Mouse (Mus musculus) induced T-regulatory cell, adult 2 months (primary cell): ENCODE data around the gene Pcif1.
"Not testable (repeated sequence)": the region's sequence is repeated elsewhere in the genome, so short reads cannot be mapped to it uniquely, and the experiment has no call there.

Experiments
- DNase-seq: peaks from one replicate; pipeline ENCODE4 v3.0.0-alpha.2; 2012; ENCODE audit warnings: low read depth

Gene Pcif1

GRCm38 (mm10) chr2:164866741-164867551, 12.2 kb upstream of the Pcif1 start:
- DNase-seq = peak; percentile 75

GRCm38 (mm10) chr2:164867566-164867965, 11.5 kb upstream of the Pcif1 start:
- peak; percentile 59 for DNase-seq

GRCm38 (mm10) chr2:164868491-164868890, 10.6 kb upstream of the Pcif1 start:
- DNase-seq = peak; percentile 69

- no peak for DNase-seq
Observed at GRCm38 (mm10) chr2:164871602-164872303, 7.4 kb upstream of the Pcif1 start.

- no peak for DNase-seq
Observed at GRCm38 (mm10) chr2:164873621-164874020, 5.5 kb upstream of the Pcif1 start.

GRCm38 (mm10) chr2:164874239-164874769, 4.8 kb upstream of the Pcif1 start:
- no peak for DNase-seq

GRCm38 (mm10) chr2:164875648-164876047, 3.5 kb upstream of the Pcif1 start:
- DNase-seq = not testable (repeated sequence)

- DNase-seq = not testable (repeated sequence)
Observed at GRCm38 (mm10) chr2:164877376-164878215, 1.5 kb upstream of the Pcif1 start.

- DNase-seq = peak; percentile 85
Observed at GRCm38 (mm10) chr2:164878509-164879227, 436 bp upstream of the Pcif1 start.

- peak; percentile 98 for DNase-seq
Observed at GRCm38 (mm10) chr2:164879568-164880277, 619 bp downstream of the Pcif1 start.

- no peak for DNase-seq
Observed at GRCm38 (mm10) chr2:164882619-164883018, 3.5 kb downstream of the Pcif1 start.

- no peak for DNase-seq
Observed at GRCm38 (mm10) chr2:164885788-164886187, 6.7 kb downstream of the Pcif1 start.

- no peak for DNase-seq
Observed at GRCm38 (mm10) chr2:164886617-164887016, 7.5 kb downstream of the Pcif1 start.

GRCm38 (mm10) chr2:164888996-164889395, 9.9 kb downstream of the Pcif1 start:
- no peak for DNase-seq

- no peak for DNase-seq
Observed at GRCm38 (mm10) chr2:164889960-164890359, 10.9 kb downstream of the Pcif1 start.

- no peak for DNase-seq
Observed at GRCm38 (mm10) chr2:164890411-164891049, 11.4 kb downstream of the Pcif1 start.

GRCm38 (mm10) chr2:164891056-164891834, 12.1 kb downstream of the Pcif1 start:
- no peak for DNase-seq

- DNase-seq = no peak
Observed at GRCm38 (mm10) chr2:164891908-164892695, 13.0 kb downstream of the Pcif1 start.
